Mouse (Mus musculus): Measurements from ENCODE around the gene Bzw1. TPM values are rescaled to one million over a fixed set of nuclear protein-coding genes. Genes with fewer than 3 reads are reported as not detected.
"Not testable (repeated sequence)": the region's sequence is repeated elsewhere in the genome, so short reads cannot be mapped to it uniquely, and the experiment has no call there.

Gene Bzw1
- polyA plus RNA-seq, 2 experiments, result 38.3 to 153 TPM

DNA sequence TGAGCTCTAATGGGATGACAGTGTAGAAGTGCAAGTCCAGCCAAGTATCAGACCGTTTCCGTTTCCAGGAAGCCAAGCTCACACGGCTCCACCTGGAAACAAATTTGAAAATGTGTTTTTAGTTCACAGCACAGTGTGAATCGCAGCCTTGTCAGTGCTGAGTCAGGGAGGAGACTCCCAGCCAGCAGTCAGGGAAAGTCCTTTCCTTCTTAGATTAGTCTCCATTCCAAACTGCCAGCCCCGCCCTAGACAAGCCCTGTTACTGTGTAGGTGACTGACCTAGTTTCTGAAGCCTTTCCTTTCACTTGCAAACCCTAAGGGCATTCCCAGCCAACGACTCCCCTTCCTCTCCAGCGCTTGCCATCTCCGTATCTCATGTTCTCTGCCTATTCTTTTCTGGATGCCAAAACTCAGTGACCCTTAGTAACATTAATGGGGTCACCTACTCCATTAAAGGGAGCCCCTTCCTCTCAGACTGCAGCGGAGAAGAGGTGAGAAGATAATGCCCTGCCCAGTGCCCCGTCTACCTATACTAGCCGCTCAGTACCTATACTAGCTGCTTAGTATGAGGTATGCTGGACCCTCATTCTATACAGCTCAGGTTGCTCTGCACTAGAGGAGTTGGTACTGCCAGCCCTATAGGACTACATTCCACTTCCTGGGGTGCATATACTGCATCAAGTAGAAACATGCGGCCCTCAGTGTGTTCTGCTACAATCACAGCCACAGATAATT lies 25.8 kb upstream of the Bzw1 start:
- H3K9me3 ChIP-seq (ENCODE audit: control insufficient read depth, low read length), result no peaks in the 10 kb centered on the region
- ATAC-seq (ENCODE audit: insufficient read depth), result no peak
- TF ChIP-seq CTCF (IDR thresholded peaks at IDR 0.05; ENCODE audit: low read depth) (no peak), EP300 (IDR thresholded peaks at IDR 0.05; ENCODE audit: low read depth) (no peak)
- H3K9ac ChIP-seq (replicated peaks), result no peak overlapping the region
- H3K4me3 ChIP-seq (ENCODE audit: insufficient read depth in 1 of 2, low read depth in 2 of 2, low read length in 2 of 2), result no peak overlapping the region
- WGBS (ENCODE audit: insufficient replicate concordance), result 65% methylated on average over 12 of the region's 12 CpGs
- H3K27ac ChIP-seq, result no peak overlapping the region
- no peaks in the 10 kb centered on the region for H3K27me3 ChIP-seq (ENCODE audit: control insufficient read depth, insufficient read depth, low read length)
- H3K4me1 ChIP-seq (replicated peaks; ENCODE audit: control insufficient read depth in 2 of 2, insufficient read depth in 2 of 2, low read length in 1 of 2), result no peaks in the 10 kb centered on the region
- DNase-seq (ENCODE audit: low read depth in 3 of 3, low spot score in 3 of 3), result no peak
- no peaks in the 10 kb centered on the region for H3K36me3 ChIP-seq (replicated peaks; ENCODE audit: control insufficient read depth, insufficient read depth, low read depth)
- H3K4me2 ChIP-seq (ENCODE audit: low read depth), result no peak overlapping the region

DNA sequence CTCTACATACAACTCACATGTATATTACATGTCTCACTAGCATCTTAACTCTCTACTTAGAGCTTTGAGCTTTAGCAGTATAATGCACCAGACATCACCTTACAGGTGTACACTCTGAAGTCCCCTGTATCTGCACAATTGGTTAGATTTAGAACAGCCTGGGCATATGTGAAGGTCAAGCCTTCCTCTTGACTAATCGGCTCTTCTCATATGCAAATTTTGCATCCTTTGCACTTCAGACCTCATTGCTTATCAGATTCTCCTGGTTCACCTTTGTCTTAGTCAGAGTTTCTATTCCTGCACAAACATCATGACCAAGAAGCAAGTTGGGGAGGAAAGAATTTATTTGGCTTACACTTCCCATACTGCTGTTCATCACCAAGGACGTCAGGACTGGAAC lies 23.0 kb upstream of the Bzw1 start:
- WGBS (ENCODE audit: insufficient replicate concordance), result 45% methylated on average over 2 of the region's 2 CpGs
- no peak overlapping the region for H3K4me3 ChIP-seq (ENCODE audit: insufficient read depth in 1 of 2, low read depth in 2 of 2, low read length in 2 of 2)
- ATAC-seq (ENCODE audit: insufficient read depth) (no peak), DNase-seq (ENCODE audit: low read depth in 3 of 3, low spot score in 3 of 3) (no peak)
- TF ChIP-seq CTCF (IDR thresholded peaks at IDR 0.05; ENCODE audit: low read depth) (no peak), EP300 (IDR thresholded peaks at IDR 0.05; ENCODE audit: low read depth) (no peak)
- no peaks in the 10 kb centered on the region for H3K9me3 ChIP-seq (ENCODE audit: control insufficient read depth, low read length)
- no peaks in the 10 kb centered on the region for H3K27me3 ChIP-seq (ENCODE audit: control insufficient read depth, insufficient read depth, low read length)
- H3K4me2 ChIP-seq (ENCODE audit: low read depth), result no peak overlapping the region
- no peaks in the 10 kb centered on the region for H3K36me3 ChIP-seq (replicated peaks; ENCODE audit: control insufficient read depth, insufficient read depth, low read depth)
- H3K4me1 ChIP-seq (replicated peaks; ENCODE audit: control insufficient read depth in 2 of 2, insufficient read depth in 2 of 2, low read length in 1 of 2), result no peaks in the 10 kb centered on the region
- H3K27ac ChIP-seq, result no peak overlapping the region
- no peak overlapping the region for H3K9ac ChIP-seq (replicated peaks)

DNA sequence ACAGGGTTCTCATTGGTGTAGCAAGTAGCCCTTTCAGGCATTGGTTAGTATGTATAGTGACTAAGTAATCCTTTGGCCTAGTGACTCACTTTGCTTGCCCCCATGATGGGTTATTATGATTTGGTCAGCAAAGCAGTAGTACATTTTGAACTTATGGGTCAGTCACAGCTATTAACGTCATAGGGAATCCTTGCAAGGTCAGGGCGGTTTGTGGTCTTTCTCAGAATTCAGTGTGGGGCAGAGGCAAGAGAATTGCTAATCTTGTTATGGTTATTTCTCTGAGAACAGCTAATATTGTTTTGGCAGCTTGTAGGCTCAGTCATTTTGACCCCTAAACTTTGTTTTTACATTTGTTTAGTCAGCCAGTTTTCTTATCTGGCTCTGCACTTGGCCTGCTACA lies 18.4 kb upstream of the Bzw1 start:
- not testable (repeated sequence) for H3K4me2 ChIP-seq (ENCODE audit: low read depth); H3K4me1 ChIP-seq (replicated peaks; ENCODE audit: control insufficient read depth in 2 of 2, insufficient read depth in 2 of 2, low read length in 1 of 2); H3K27me3 ChIP-seq (ENCODE audit: control insufficient read depth, insufficient read depth, low read length); DNase-seq (ENCODE audit: low read depth in 3 of 3, low spot score in 3 of 3); ATAC-seq (ENCODE audit: insufficient read depth); H3K27ac ChIP-seq; H3K9ac ChIP-seq (replicated peaks); H3K4me3 ChIP-seq (ENCODE audit: insufficient read depth in 1 of 2, low read depth in 2 of 2, low read length in 2 of 2); H3K9me3 ChIP-seq (ENCODE audit: control insufficient read depth, low read length); H3K36me3 ChIP-seq (replicated peaks; ENCODE audit: control insufficient read depth, insufficient read depth, low read depth)
- WGBS (ENCODE audit: insufficient replicate concordance), result 35% methylated on average over 2 of the region's 2 CpGs

DNA sequence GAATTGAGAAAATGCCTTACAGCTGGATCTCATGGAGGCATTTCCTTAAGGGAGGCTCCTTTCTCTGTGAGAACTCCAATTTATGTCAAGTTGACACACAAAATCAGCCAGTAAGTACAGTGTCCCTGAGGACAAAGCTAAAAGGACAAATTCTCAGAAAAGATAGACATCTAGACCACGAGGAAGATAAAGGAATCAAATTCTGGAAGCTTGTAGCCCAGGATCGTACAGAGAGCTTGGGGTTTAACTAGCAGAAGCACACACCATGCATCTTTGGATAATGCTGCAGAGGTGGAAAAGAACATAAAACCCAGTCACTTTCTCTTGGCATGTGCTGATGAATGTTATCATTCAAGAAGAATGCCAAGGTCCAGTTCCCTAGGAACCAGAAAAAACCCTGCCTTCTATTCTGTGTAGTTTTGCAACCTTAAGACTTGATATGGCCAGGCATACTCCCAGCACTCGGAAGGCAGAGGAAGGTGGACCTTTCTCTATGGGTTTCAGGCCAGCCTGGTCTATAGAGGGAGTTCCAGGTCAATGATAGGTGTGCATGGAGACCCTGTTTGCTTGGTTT lies 17.0 kb upstream of the Bzw1 start:
- WGBS (ENCODE audit: insufficient replicate concordance), result 46% methylated on average over 3 of the region's 3 CpGs
- H3K4me3 ChIP-seq (ENCODE audit: insufficient read depth in 1 of 2, low read depth in 2 of 2, low read length in 2 of 2), result no peak overlapping the region
- no peaks in the 10 kb centered on the region for H3K9me3 ChIP-seq (ENCODE audit: control insufficient read depth, low read length)
- H3K9ac ChIP-seq (replicated peaks), result no peak overlapping the region
- H3K36me3 ChIP-seq (replicated peaks; ENCODE audit: control insufficient read depth, insufficient read depth, low read depth), result no peaks in the 10 kb centered on the region
- no peak for ATAC-seq (ENCODE audit: insufficient read depth)
- no peak overlapping the region for H3K4me2 ChIP-seq (ENCODE audit: low read depth)
- TF ChIP-seq CTCF (IDR thresholded peaks at IDR 0.05; ENCODE audit: low read depth), result no peak
- no peak for TF ChIP-seq EP300 (IDR thresholded peaks at IDR 0.05; ENCODE audit: low read depth)
- DNase-seq (ENCODE audit: low read depth in 3 of 3, low spot score in 3 of 3), result no peak
- H3K4me1 ChIP-seq (replicated peaks; ENCODE audit: control insufficient read depth in 2 of 2, insufficient read depth in 2 of 2, low read length in 1 of 2), result no peaks in the 10 kb centered on the region
- no peak overlapping the region for H3K27ac ChIP-seq
- H3K27me3 ChIP-seq (ENCODE audit: control insufficient read depth, insufficient read depth, low read length), result no peaks in the 10 kb centered on the region

GRCm38 (mm10) chr1:58382586-58383281 lies 10.0 kb upstream of the Bzw1 start:
- TF ChIP-seq EP300 (IDR thresholded peaks at IDR 0.05; ENCODE audit: low read depth), result no peak
- no peak overlapping the region for H3K9ac ChIP-seq (replicated peaks)
- H3K27me3 ChIP-seq (ENCODE audit: control insufficient read depth, insufficient read depth, low read length), result no peaks in the 10 kb centered on the region
- no peak for ATAC-seq (ENCODE audit: insufficient read depth)
- no peaks in the 10 kb centered on the region for H3K4me1 ChIP-seq (replicated peaks; ENCODE audit: control insufficient read depth in 2 of 2, insufficient read depth in 2 of 2, low read length in 1 of 2)
- H3K27ac ChIP-seq, result no peak overlapping the region
- DNase-seq (ENCODE audit: low read depth in 3 of 3, low spot score in 3 of 3), result no peak
- WGBS (ENCODE audit: insufficient replicate concordance), result 68% methylated on average over 5 of the region's 5 CpGs
- H3K4me3 ChIP-seq (ENCODE audit: insufficient read depth in 1 of 2, low read depth in 2 of 2, low read length in 2 of 2), result no peak overlapping the region
- no peaks in the 10 kb centered on the region for H3K36me3 ChIP-seq (replicated peaks; ENCODE audit: control insufficient read depth, insufficient read depth, low read depth)
- no peak overlapping the region for H3K4me2 ChIP-seq (ENCODE audit: low read depth)
- no peaks in the 10 kb centered on the region for H3K9me3 ChIP-seq (ENCODE audit: control insufficient read depth, low read length)
